Mouse (Mus musculus) liver, embryonic 15.5 days (tissue): ENCODE data around the gene Hivep3. TPM values are rescaled to one million over a fixed set of nuclear protein-coding genes. Genes with fewer than 3 reads are reported as not detected.

Experiments used
- ATAC-seq: fragments of 200-750 bp; cut with Nextera tagmentation; 2 replicates; pipeline ENCODE4 v1.8.0; 2017; ENCODE audit warnings: moderate number of reproducible peaks, mild to moderate bottlenecking, moderate library complexity; ENCODE audit not compliant: insufficient read depth
- H3K27ac ChIP-seq: fragments of 300-500 bp; sonication (generic); replicated peaks from 2 replicates; pipeline ENCODE4 v1.5.1; 2015; ENCODE audit warnings: mild to moderate bottlenecking, inconsistent platforms
- H3K27me3 ChIP-seq: fragments of 300-500 bp; sonication (generic); 2 replicates; pipeline ENCODE4 v1.6.1; 2015; ENCODE audit warnings: mild to moderate bottlenecking, inconsistent platforms
- H3K36me3 ChIP-seq: fragments of 300-500 bp; sonication (generic); replicated peaks from 2 replicates; pipeline ENCODE4 v1.6.1; 2015; ENCODE audit warnings: moderate library complexity, mild to moderate bottlenecking, inconsistent platforms
- H3K4me1 ChIP-seq: fragments of 300-500 bp; sonication (generic); replicated peaks from 2 replicates; pipeline ENCODE4 v1.6.1; 2015; ENCODE audit warnings: inconsistent platforms
- H3K4me2 ChIP-seq: fragments of 300-500 bp; sonication (generic); 2 replicates; pipeline ENCODE4 v1.6.1; 2015; ENCODE audit warnings: moderate library complexity, mild to moderate bottlenecking, inconsistent platforms
- H3K4me3 ChIP-seq: fragments of 300-500 bp; sonication (generic); replicated peaks from 2 replicates; pipeline ENCODE4 v1.5.1; 2015; ENCODE audit warnings: mild to moderate bottlenecking, inconsistent platforms
- H3K9ac ChIP-seq: fragments of 300-500 bp; sonication (generic); 2 replicates; pipeline ENCODE4 v1.6.1; 2015; ENCODE audit warnings: moderate library complexity, mild to moderate bottlenecking, inconsistent platforms
- H3K9me3 ChIP-seq: fragments of 300-500 bp; sonication (generic); replicated peaks from 2 replicates; pipeline ENCODE4 v1.6.1; 2016; ENCODE audit warnings: inconsistent platforms
- WGBS: fragments of 180-500 bp; shearing (Covaris S2); methylation state at CpG from one replicate; pipeline ENCODE4 v1.1.7; 2015; ENCODE audit warnings: mixed read lengths; ENCODE audit not compliant: insufficient replicate concordance; 5-methylcytosine and 5-hydroxymethylcytosine counted together
- polyA plus RNA-seq: library from polyadenylated mRNA; unstranded; fragments of >200 nt; fragmentation: Nextera tagmentation; extraction: Ambion mirVana; gene quantifications from 2 replicates; pipeline ENCODE4 v1.2.1, GENCODE M21; 2015

Hivep3 gene
- polyA plus RNA-seq, 1 experiment from 2014 or later = 1.9 TPM

DNA sequence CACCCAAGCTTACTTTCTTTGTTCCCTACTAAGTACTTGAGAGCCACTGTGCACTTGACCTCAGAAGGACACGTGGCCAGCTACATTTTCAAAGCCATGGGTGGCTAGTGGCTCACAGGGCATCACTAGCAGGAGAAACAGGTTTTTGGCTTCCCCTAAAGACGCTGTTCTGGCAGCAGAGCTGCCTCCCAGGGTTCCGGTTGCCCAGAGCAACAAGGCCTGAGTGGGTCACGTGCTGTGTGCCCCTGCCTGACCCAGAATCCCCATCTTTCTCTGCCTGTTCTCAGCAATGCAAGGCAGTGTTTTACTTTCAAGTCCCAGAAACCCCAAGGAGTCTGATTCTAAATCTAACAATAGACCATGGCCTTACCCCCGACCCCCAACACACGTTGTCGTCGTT, 198.3 kb downstream of the Hivep3 start:
- no peak overlapping the region for H3K9ac ChIP-seq
- no peak for ATAC-seq
- H3K4me1 ChIP-seq = no peaks in the 10 kb centered on the region
- H3K4me3 ChIP-seq = no peak overlapping the region
- H3K36me3 ChIP-seq = no peaks in the 10 kb centered on the region
- 62% methylated on average over 8 of the region's 8 CpGs for WGBS
- no peak overlapping the region for H3K4me2 ChIP-seq
- H3K27me3 ChIP-seq = no peaks in the 10 kb centered on the region
- H3K27ac ChIP-seq = no peak overlapping the region
- H3K9me3 ChIP-seq = no peaks in the 10 kb centered on the region

DNA sequence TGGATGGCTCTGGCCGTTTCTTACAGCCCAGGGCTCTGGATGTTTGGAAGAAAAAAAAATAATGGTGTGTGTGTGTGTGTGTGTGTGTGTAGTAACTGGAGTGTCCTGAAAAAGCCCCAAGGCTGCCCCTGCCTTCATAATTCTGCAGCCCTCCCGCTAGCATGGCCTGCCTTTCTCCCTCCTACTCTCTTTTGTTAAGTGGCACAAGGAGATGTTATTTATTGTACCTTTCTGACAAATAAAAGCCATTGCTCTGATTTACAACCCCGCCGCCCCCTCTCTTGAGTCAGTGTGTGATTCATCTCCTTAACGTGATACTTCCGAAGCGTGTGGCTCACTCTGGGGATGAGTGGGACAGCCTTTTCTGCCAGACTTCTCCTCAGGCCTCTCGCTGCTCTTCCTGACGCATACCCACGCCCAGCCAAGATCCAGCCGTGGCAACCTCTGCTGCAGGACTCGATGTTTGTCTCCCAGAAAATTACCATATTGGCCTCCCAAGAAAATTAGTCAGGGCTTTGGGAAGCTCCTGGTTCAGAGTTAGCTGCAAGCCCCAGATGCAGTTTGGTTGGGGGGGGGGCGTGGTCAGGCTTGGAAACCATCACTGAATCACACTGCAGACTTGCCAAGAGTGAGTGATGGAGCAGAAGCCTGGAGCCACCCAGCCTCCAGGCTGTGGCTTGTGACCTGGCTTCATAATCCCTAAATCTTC, 199.1 kb downstream of the Hivep3 start:
- Histone ChIP-seq H3K27ac (no peak overlapping the region), H3K27me3 (no peaks in the 10 kb centered on the region), H3K4me1 (no peaks in the 10 kb centered on the region), H3K4me2 (no peak overlapping the region), H3K9ac (no peak overlapping the region), H3K9me3 (no peaks in the 10 kb centered on the region), H3K36me3 (no peaks in the 10 kb centered on the region), H3K4me3 (no peak overlapping the region)
- WGBS = 51% methylated on average over 13 of the region's 13 CpGs
- no peak for ATAC-seq

DNA sequence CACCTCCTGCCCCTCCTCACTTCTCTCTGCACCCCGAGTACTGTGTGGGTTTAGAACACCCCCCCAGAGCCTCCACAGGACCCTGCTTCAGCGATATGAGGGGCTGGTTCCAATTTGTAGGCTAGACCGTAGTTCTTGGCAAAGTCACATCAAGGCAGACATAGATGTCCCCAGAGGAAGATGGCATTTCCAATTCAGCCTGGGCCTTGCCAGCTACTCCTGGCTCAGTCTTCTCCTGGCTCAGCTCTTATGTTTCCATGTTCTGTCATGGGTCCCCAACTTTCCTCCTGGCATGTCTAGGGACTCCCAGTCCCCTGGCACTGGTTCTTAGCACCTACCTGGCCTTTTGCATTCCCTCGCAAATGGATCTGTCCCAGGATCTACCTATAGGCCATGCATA, 201.3 kb downstream of the Hivep3 start:
- Histone ChIP-seq H3K4me1 (no peaks in the 10 kb centered on the region), H3K27ac (no peak overlapping the region), H3K36me3 (no peaks in the 10 kb centered on the region), H3K27me3 (no peaks in the 10 kb centered on the region), H3K9ac (no peak overlapping the region), H3K4me2 (no peak overlapping the region), H3K4me3 (no peak overlapping the region), H3K9me3 (no peaks in the 10 kb centered on the region)
- ATAC-seq = no peak
- 54% methylated on average over 4 of the region's 4 CpGs for WGBS

DNA sequence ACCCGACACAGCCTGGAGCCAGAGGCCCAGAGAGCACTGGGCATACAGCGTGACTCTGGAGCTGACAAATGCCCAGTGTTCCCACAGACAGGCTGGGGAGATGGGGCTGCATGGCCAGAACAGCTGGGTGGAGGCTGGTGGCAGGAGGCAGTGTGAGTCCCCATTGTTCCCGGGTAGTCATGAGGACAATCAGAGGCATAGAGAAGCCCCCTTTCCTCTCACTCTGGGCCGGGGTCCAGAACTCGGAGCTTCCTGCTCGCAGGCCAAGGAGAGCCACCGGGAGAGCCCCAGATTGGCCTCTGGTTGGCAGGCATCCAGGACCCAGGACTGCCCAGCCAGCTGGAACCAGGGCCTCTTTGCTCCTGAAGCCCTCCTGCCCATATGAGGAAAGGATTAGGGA, 204.3 kb downstream of the Hivep3 start:
- no peaks in the 10 kb centered on the region for H3K9me3 ChIP-seq
- no peak overlapping the region for H3K9ac ChIP-seq
- H3K4me2 ChIP-seq = no peak overlapping the region
- WGBS = 61% methylated on average over 7 of the region's 7 CpGs
- no peak overlapping the region for H3K27ac ChIP-seq
- H3K4me1 ChIP-seq = no peaks in the 10 kb centered on the region
- H3K36me3 ChIP-seq = no peaks in the 10 kb centered on the region
- ATAC-seq = no peak
- H3K4me3 ChIP-seq = no peak overlapping the region
- H3K27me3 ChIP-seq = no peaks in the 10 kb centered on the region

DNA sequence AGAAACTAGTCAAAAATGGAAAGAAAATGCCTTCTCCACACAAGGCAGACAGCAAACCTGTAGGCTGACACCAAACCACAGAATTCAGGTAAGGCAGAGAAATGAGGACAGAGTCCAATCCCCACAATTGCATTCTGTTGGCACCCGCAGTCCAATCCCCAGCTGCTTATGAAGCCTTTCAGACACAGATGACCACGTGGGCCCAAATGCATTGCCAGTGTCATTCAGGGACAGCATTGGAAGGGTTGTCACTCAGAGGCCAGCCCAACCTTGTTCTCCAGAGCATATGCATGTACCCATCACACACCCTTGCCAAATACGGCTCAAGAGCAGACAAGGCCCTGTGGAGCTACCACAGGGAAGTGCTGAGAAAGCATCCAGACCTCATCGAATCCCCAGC, 204.9 kb downstream of the Hivep3 start:
- no peaks in the 10 kb centered on the region for H3K27me3 ChIP-seq
- H3K4me1 ChIP-seq = no peaks in the 10 kb centered on the region
- ATAC-seq = no peak
- no peak overlapping the region for H3K9ac ChIP-seq
- no peaks in the 10 kb centered on the region for H3K36me3 ChIP-seq
- H3K4me3 ChIP-seq = no peak overlapping the region
- no peak overlapping the region for H3K4me2 ChIP-seq
- H3K27ac ChIP-seq = no peak overlapping the region
- 58% methylated on average over 4 of the region's 4 CpGs for WGBS
- H3K9me3 ChIP-seq = no peaks in the 10 kb centered on the region

DNA sequence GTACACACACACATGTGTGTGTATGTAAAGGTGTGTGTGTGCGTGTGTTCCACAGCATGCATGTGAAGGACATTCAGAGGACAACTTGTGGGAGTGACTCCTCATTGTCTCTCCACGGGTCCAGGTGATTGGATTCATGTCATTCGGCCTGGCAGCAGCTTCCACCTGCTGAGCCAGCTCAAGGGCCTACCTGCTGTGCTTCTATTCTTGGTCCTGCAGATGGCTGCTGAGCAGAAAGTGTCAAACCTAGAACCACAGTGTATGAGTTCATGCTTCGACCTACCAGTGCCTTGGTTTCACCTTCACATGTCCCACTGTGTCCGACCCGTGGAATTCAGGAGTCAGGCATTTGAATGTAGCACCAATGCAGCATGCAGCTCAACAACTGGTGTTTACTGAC, 206.2 kb downstream of the Hivep3 start:
- 63% methylated on average over 6 of the region's 6 CpGs for WGBS
- Histone ChIP-seq H3K9ac (no peak overlapping the region), H3K27me3 (no peaks in the 10 kb centered on the region), H3K9me3 (no peaks in the 10 kb centered on the region), H3K27ac (no peak overlapping the region), H3K4me1 (no peaks in the 10 kb centered on the region), H3K36me3 (no peaks in the 10 kb centered on the region), H3K4me3 (no peak overlapping the region), H3K4me2 (no peak overlapping the region)
- ATAC-seq = no peak

DNA sequence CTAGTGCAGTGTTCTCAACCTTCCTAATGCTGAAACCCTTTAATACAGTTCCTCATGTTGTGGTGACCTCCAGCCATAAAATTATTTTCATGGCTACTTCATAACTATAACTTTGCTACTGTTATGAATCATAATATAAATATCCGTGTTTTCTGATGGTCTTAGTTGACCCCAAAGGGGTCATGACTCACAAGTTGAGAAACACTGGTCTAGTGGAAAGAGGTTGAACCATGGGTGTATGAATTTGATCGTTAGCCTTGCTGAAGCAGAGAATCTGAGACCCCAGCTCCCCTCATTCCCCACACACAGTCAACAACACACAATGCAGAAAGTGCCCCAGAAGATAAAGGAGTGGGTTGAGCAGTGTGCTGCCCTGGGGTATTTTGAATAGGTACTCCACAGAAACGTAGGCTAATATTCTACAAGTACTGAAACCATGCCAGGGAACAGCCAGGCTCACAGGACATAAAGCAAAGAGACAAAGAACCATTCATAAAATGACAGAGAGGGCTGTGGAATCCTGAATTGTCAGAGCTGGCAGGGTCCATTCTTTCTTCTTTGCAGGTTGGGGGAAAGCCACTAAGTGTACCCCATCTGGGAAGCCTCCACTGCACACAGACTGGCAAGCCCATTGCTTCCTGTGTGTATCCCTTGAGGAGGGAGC, 212.8 kb downstream of the Hivep3 start:
- no peak for ATAC-seq

DNA sequence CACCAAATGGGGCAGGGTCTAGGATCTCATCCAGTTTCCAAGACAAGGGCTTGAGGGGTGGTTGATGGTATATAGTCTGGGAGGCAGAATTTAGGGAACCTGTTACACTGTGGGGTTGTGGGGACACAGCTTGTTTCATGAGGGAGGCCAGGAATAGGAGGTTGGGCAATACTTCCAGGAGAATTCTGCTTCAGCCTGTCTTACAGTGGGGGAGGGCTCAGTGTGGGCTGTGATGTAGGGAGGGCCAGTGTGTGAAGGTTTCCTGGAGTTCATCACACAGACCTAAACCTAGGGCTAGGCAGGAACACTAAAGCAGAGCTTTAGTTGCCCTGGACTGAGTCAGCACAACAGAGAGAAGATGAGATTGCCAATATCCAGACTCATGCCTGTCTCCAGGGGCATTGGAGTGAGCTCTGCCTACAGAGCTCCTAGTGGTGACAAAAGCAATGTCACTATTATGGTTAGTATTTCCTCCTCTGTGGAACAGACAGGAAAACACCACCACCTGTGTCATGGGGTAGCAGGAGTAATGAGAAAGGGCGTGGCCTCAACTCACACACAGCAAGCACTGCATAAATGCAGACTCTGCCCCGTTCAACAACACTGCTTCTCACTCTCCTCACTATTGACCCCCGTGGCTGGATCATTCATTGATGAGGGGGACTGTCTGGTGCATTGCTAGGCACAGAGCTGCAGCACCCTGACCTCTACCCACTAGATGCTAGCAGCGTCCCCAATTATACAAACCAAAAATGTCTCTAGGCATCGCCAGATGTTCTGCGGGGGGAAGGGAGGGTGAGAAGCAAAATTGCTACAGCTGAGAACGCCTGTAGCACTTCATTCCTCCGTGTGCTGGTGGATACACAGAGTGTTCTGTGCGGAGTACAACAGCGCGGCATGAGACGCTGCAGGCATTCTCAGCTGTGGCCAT, 213.9 kb downstream of the Hivep3 start:
- ATAC-seq = no peak
- Histone ChIP-seq H3K4me3 (no peak overlapping the region), H3K27ac (no peak overlapping the region), H3K36me3 (no peaks in the 10 kb centered on the region), H3K9ac (no peak overlapping the region), H3K9me3 (no peaks in the 10 kb centered on the region), H3K27me3 (no peaks in the 10 kb centered on the region), H3K4me2 (no peak overlapping the region), H3K4me1 (no peaks in the 10 kb centered on the region)
- WGBS = 56% methylated on average over 12 of the region's 12 CpGs

More for the DNA sequence above, 212.8 kb downstream of the Hivep3 start:
- H3K27me3 ChIP-seq = no peaks in the 10 kb centered on the region
- no peaks in the 10 kb centered on the region for H3K36me3 ChIP-seq
- H3K9ac ChIP-seq = no peak overlapping the region
- WGBS = 44% methylated on average over 3 of the region's 3 CpGs
- H3K27ac ChIP-seq = no peak overlapping the region
- no peak overlapping the region for H3K4me3 ChIP-seq
- H3K9me3 ChIP-seq = no peaks in the 10 kb centered on the region
- no peak overlapping the region for H3K4me2 ChIP-seq
- H3K4me1 ChIP-seq = no peaks in the 10 kb centered on the region

DNA sequence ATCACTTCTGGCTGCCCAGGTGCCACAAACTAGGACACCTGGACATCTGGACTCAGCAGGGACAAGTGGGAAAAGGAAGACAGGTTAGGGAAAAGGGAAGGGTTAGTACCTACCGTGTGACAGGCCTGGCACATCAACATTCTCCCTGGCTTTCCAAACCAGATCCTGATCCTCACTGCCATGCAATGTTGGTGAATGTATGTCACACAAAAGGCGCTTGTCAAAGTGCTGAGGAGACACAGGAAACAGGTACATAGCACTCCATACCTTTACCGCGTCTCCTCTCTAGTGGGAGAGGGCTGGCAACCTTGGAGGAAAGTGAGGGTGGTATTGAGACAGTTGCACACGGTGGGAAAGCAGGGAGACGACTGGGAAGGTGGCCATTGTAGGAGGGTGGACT, 214.8 kb downstream of the Hivep3 start:
- no peak overlapping the region for H3K4me2 ChIP-seq
- no peaks in the 10 kb centered on the region for H3K4me1 ChIP-seq
- ATAC-seq = no peak
- no peaks in the 10 kb centered on the region for H3K9me3 ChIP-seq
- no peak overlapping the region for H3K27ac ChIP-seq
- WGBS = 59% methylated on average over 6 of the region's 6 CpGs
- H3K9ac ChIP-seq = no peak overlapping the region
- no peaks in the 10 kb centered on the region for H3K36me3 ChIP-seq
- H3K27me3 ChIP-seq = no peaks in the 10 kb centered on the region
- H3K4me3 ChIP-seq = no peak overlapping the region

DNA sequence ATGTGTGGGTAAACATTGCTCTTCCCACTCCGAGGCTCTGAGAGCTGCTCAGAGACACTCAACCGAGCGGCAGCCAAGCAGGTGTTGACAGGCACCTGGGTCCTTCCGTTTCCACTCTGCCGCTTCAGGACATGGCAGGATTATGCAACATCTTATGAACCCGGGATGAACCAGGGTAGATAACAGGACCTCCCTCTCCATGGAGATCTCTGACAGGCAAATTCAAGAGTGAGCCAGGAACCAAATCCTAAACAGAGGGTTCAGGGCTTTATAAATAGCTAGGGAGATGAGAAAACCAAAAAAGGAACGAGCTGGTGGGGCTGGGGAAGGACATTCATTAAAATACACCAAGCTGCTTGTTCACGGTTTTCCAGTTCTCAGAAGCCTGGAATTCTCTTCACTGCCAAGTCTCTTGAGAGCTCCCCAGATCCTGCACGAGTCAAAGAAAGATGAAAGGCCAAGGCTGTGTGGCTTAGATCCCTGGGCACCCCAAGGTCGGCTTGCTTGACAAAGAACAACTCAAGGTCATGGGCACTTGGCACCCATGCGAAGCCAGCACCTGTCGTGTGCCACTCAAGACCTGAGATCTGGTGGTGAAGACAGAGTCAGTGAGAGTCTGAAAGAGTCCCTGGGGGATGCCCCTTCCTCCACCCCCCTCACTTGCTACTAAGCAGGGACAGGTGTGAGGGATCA, 215.5 kb downstream of the Hivep3 start:
- no peak overlapping the region for H3K4me3 ChIP-seq
- WGBS = 58% methylated on average over 12 of the region's 12 CpGs
- H3K36me3 ChIP-seq = no peaks in the 10 kb centered on the region
- H3K27me3 ChIP-seq = no peaks in the 10 kb centered on the region
- H3K4me1 ChIP-seq = no peaks in the 10 kb centered on the region
- H3K27ac ChIP-seq = no peak overlapping the region
- H3K4me2 ChIP-seq = no peak overlapping the region
- no peak for ATAC-seq
- H3K9me3 ChIP-seq = no peaks in the 10 kb centered on the region
- no peak overlapping the region for H3K9ac ChIP-seq

DNA sequence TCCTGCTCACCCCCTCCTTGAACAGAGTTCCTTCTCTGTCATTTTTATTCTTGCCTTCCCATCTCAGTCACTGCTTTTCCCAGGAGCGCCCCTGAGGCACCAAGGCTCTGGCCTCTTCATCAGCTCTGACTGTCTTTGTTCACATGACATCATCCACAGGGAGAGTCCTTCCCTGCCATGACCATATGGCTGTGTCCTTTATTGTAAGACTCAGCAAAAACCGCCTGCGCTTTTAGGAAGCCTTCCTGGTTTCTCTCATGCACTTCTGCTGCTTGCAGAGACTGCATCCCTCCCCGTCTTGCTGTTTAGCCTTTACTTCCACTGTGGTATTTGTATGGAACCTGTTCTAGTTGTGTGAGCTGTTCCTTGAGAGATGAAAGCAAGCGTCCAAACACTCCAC, 216.6 kb downstream of the Hivep3 start:
- Histone ChIP-seq H3K4me2 (no peak overlapping the region), H3K27ac (no peak overlapping the region), H3K27me3 (no peaks in the 10 kb centered on the region), H3K9ac (no peak overlapping the region), H3K4me1 (no peaks in the 10 kb centered on the region), H3K9me3 (no peaks in the 10 kb centered on the region), H3K4me3 (no peak overlapping the region), H3K36me3 (no peaks in the 10 kb centered on the region)
- 50% methylated on average over 5 of the region's 5 CpGs for WGBS
- no peak for ATAC-seq
